Mouse (Mus musculus) heart, embryonic 10.5 days (tissue): Measurements from ENCODE around the gene Ampd1. TPM values are rescaled to one million over a fixed set of nuclear protein-coding genes. Genes with fewer than 3 reads are reported as not detected.

ENCODE experiments used
- DNase-seq: peaks from one replicate; pipeline ENCODE4 v3.0.0-alpha.2; 2017; ENCODE audit warnings: low spot score
- H3K27ac ChIP-seq: fragments of 300-500 bp; sonication (generic); 2 replicates; pipeline ENCODE4 v1.5.1; 2016; ENCODE audit warnings: mild to moderate bottlenecking
- H3K27me3 ChIP-seq: fragments of 300-500 bp; sonication (generic); 2 replicates; pipeline ENCODE4 v1.6.1; 2016; ENCODE audit warnings: mild to moderate bottlenecking; ENCODE audit not compliant: poor library complexity, insufficient read depth, severe bottlenecking
- H3K36me3 ChIP-seq: fragments of 300-500 bp; sonication (generic); 2 replicates; pipeline ENCODE4 v1.6.1; 2016; ENCODE audit warnings: mild to moderate bottlenecking, moderate library complexity
- H3K4me1 ChIP-seq: fragments of 300-500 bp; sonication (generic); 2 replicates; pipeline ENCODE4 v1.6.1; 2016; ENCODE audit warnings: mild to moderate bottlenecking
- H3K4me3 ChIP-seq: fragments of 300-500 bp; sonication (generic); 2 replicates; pipeline ENCODE4 v1.5.1; 2016; ENCODE audit warnings: mild to moderate bottlenecking, moderate library complexity
- H3K9me3 ChIP-seq: fragments of 300-500 bp; sonication (generic); 2 replicates; pipeline ENCODE4 v1.6.1; 2016; ENCODE audit warnings: mild to moderate bottlenecking, moderate library complexity
- WGBS: fragments of 180-500 bp; shearing (Covaris S2); methylation state at CpG from one replicate; pipeline ENCODE4 v1.1.7; 2016; 5-methylcytosine and 5-hydroxymethylcytosine counted together
- polyA plus RNA-seq: library from polyadenylated mRNA; unstranded; fragments of >200 nt; fragmentation: Nextera tagmentation; extraction: Ambion mirVana; gene quantifications from 2 replicates; pipeline ENCODE4 v1.2.1, GENCODE M21; 2016

Ampd1 gene
- polyA plus RNA-seq, 1 experiment from 2014 or later, result not detected

DNA sequence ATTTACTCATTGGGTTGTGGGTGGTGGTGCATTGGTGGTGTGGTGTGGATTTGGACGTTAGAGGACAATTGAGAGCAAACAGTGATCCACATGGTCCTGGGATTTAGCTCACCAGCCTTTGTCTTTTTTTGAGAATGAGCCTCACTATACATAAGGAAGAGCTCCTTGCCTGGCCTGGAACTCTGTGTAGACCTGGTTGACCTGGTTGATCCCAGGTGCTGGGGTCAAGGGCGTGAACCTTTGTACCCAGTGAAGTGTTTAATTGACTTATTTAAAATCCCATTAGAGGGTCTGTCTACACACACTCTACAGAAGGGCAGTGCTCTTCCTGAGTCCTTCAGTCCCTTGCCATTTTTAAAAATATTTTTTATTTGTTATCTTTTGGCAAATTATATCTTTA lies 71.5 kb downstream of the Ampd1 start:
- 0 out of 2 replicates have a peak, but pooled peaks cover 3% of the 10 kb centered on the region for H3K36me3 ChIP-seq
- H3K4me3 ChIP-seq, result no peak overlapping the region
- no peak overlapping the region for H3K27ac ChIP-seq
- H3K27me3 ChIP-seq, result no peaks in the 10 kb centered on the region
- H3K4me1 ChIP-seq, result peaks cover under 1% of the 10 kb centered on the region; the same call in 1 of the 2 replicates
- no peak for DNase-seq
- no peaks in the 10 kb centered on the region for H3K9me3 ChIP-seq
- 78% methylated on average over 2 of the region's 2 CpGs for WGBS

DNA sequence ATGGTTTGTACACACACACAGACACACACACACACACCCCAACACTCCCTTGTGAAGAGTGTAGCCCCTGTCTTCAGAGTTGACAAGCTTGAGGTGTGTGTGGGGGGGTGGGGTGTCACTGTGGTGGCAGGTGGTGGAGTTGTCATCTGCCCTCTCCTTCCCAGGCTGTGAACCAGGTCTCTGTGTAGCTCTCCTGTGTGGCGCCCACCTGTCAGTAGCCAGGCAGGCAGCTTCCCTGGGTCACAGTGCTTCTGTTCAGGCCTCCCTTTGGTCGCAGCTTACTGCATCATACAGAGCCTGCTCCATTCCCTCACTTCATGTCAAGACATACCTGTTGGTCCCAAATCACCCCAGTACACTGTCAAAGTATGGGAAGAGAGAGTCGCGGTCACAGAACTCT lies 72.0 kb downstream of the Ampd1 start:
- H3K4me1 ChIP-seq, result no peaks in the 10 kb centered on the region
- 0 out of 2 replicates have a peak, but pooled peaks cover 3% of the 10 kb centered on the region for H3K36me3 ChIP-seq
- no peak overlapping the region for H3K4me3 ChIP-seq
- no peak overlapping the region for H3K27ac ChIP-seq
- no peaks in the 10 kb centered on the region for H3K9me3 ChIP-seq
- no peak for DNase-seq
- no peaks in the 10 kb centered on the region for H3K27me3 ChIP-seq
- 81% methylated on average over 4 of the region's 4 CpGs for WGBS

DNA sequence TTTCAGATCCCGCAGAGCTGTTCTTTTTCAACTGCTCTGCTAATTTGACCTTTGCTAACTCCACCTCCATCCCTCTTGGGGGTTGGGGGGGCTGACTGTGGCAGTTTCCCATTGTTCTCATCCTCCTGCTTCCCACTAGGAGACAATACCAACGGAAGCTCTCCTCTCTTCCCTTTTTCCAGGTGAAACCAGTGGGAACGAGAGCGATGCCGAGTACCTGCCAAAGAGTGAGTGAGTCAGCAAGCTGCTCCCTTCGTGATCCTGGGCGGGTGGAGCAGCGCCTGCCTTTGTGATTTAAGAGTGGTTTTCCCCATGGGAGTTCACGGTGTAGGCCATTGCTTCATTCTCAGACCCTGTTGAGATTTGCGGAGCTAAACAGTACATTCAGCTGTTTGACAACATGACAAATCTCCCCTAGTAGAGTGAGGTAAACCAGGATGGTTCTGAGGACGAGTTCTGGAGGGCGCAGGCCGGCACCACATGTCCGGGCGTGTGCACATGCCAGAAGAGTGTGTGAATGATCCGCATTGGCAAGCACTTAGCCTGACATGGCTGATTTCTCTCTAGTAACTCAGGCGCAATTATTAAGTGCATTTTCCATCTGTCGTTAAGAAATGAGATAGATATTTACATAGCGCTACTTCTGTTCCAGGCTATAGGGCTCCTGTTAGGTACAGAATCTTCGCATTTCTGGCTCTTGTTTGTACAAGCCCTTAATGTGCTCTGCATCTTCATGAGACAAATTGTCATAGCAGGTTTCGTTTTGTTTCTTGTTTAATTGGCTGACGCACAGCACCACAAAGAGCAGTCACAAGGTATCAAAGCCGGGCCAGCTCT lies 72.7 kb downstream of the Ampd1 start:
- peaks cover 6% of the 10 kb centered on the region; the same call in 1 of the 2 replicates for H3K36me3 ChIP-seq
- DNase-seq, result no peak
- no peaks in the 10 kb centered on the region for H3K9me3 ChIP-seq
- 76% methylated on average over 23 of the region's 23 CpGs for WGBS
- H3K27me3 ChIP-seq, result no peaks in the 10 kb centered on the region
- no peak overlapping the region for H3K27ac ChIP-seq
- H3K4me3 ChIP-seq, result no peak overlapping the region
- H3K4me1 ChIP-seq, result no peaks in the 10 kb centered on the region

DNA sequence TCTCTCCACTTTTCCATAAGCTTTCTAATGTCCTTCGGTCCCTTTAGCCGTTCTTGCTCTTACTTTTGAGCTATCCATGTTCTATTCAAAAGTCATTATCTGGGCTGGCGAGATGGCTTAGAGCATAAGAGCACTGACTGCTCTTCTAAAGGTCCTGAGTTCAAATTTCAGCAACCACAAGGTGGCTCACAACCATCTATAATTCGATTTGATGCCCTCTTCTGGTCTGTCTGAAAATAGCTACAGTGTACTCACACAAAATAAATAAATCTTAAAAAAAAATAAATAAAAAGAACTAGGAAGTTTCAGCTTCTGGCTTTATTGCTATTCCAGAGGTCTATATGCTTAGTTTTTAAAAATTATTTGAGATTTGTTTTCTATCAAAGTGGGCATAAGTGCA lies 74.0 kb downstream of the Ampd1 start:
- Histone ChIP-seq H3K9me3 (no peaks in the 10 kb centered on the region), H3K27ac (no peak overlapping the region), H3K4me3 (no peak overlapping the region), H3K27me3 (no peaks in the 10 kb centered on the region), H3K36me3 (peaks cover 6% of the 10 kb centered on the region; the same call in 1 of the 2 replicates), H3K4me1 (no peaks in the 10 kb centered on the region)
- 85% methylated on average over 4 of the region's 4 CpGs for WGBS
- no peak for DNase-seq

DNA sequence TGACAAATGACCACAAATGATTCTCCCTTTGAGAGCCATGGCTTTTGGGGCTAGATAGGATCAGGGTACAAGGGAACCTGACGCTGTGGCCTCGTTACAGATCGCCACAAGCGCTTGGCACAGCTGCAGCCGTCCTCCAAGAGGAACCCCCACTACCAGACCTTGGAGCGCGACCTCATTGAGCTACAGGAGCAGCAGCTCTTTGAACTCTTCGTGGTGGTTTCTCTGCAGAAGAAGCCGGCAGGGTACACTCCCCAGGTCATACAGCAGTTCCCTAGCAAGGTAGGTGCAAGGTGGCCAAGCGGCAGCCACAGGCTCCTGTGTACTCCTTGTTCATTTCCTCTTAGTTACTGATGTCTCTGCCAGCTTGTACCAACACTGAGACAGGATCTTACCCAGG lies 75.1 kb downstream of the Ampd1 start:
- H3K4me3 ChIP-seq, result no peak overlapping the region
- H3K4me1 ChIP-seq, result no peaks in the 10 kb centered on the region
- H3K27ac ChIP-seq, result no peak overlapping the region
- WGBS, result 80% methylated on average over 10 of the region's 10 CpGs
- DNase-seq, result no peak
- H3K27me3 ChIP-seq, result no peaks in the 10 kb centered on the region
- peaks cover 16% of the 10 kb centered on the region; the same call in 1 of the 2 replicates for H3K36me3 ChIP-seq
- H3K9me3 ChIP-seq, result no peaks in the 10 kb centered on the region

Other genes starting within 250 kb of the Ampd1 start
- gene Sycp1, start 137.9 kb upstream of the Ampd1 start, polyA plus RNA-seq, result not detected in 2 replicates
- 0.16 and 5.2 TPM in 2 replicates for gene Nr1h5, start 109.9 kb upstream of the Ampd1 start, polyA plus RNA-seq
- 67.2 and 72.1 TPM in 2 replicates for gene Sike1, start 78.3 kb upstream of the Ampd1 start, polyA plus RNA-seq
- gene Csde1, start 53.6 kb upstream of the Ampd1 start, polyA plus RNA-seq, result 352 and 387 TPM in 2 replicates
- gene Nras, start 15.7 kb upstream of the Ampd1 start, polyA plus RNA-seq, result 109 and 122 TPM in 2 replicates
- gene Dennd2c, start 28.6 kb downstream of the Ampd1 start, polyA plus RNA-seq, result 3.4 and 4.4 TPM in 2 replicates
- gene Bcas2, start 97.6 kb downstream of the Ampd1 start, polyA plus RNA-seq, result 150 and 186 TPM in 2 replicates
- gene Trim33, start 205.3 kb downstream of the Ampd1 start, polyA plus RNA-seq, result 19.0 and 22.2 TPM in 2 replicates